9 mouse cellular contexts compared by ENCODE assay signal in genomic region chr4:155268382-155268781, GRCm38 (mm10). TPM values are rescaled to one million over a fixed set of nuclear protein-coding genes. Genes with fewer than 3 reads are reported as not detected.
DNase-seq lines count a peak whose midpoint lies in the region; ATAC-seq lines count a peak whose summit lies in the region.
"Had no signal": no experiment of that assay in that cellular context is flagged by ENCODE, and none has a peak within 500 bp of the region (broad histone marks: within the 10 kb centered on the region; RNA-seq: fewer than 3 reads in every experiment).

No protein-coding gene starts in this region.

- no peak overlapping the region for H3K4me2 ChIP-seq in forebrain, embryonic 11.5 days (ENCODE audit: low read depth, low read length, severe bottlenecking)
- no peak overlapping the region for H3K4me2 ChIP-seq in forebrain, embryonic 16.5 days (ENCODE audit: low read length)
- no peak overlapping the region for H3K4me2 ChIP-seq in midbrain, embryonic 15.5 days

- H3K27ac ChIP-seq in forebrain, embryonic 11.5 days (ENCODE audit: low read depth, low read length): no peak overlapping the region
- H3K27ac ChIP-seq in forebrain, embryonic 16.5 days (ENCODE audit: low read length): no peak overlapping the region
- peak overlapping the region; percentile 40; the same call in 1 of the 2 replicates for H3K27ac ChIP-seq in embryonic facial prominence, embryonic 10.5 days (replicated peaks)
- no peak overlapping the region for H3K27ac ChIP-seq in midbrain, embryonic 15.5 days

- H3K9me3 ChIP-seq in forebrain, embryonic 11.5 days (ENCODE audit: control insufficient read depth, low read length): no peaks in the 10 kb centered on the region
- no peaks in the 10 kb centered on the region for H3K9me3 ChIP-seq in forebrain, embryonic 16.5 days (ENCODE audit: control insufficient read depth, low read length)
- H3K9me3 ChIP-seq in embryonic facial prominence, embryonic 10.5 days: no peaks in the 10 kb centered on the region
- H3K9me3 ChIP-seq in midbrain, embryonic 15.5 days: no peaks in the 10 kb centered on the region
- H3K9me3 ChIP-seq: megakaryocyte, embryonic 14.5 days had no signal

- H3K36me3 ChIP-seq in forebrain, embryonic 11.5 days (ENCODE audit: control insufficient read depth, insufficient read depth, low read length): no peaks in the 10 kb centered on the region
- peaks cover 4% of the 10 kb centered on the region; the same call in 1 of the 2 replicates for H3K36me3 ChIP-seq in forebrain, embryonic 16.5 days (ENCODE audit: control insufficient read depth, insufficient read depth)
- H3K36me3 ChIP-seq in embryonic facial prominence, embryonic 10.5 days (replicated peaks): no peaks in the 10 kb centered on the region
- peaks cover 20% of the 10 kb centered on the region; the same call in 1 of the 2 replicates for H3K36me3 ChIP-seq in midbrain, embryonic 15.5 days (replicated peaks)

- H3K4me1 ChIP-seq in forebrain, embryonic 11.5 days (replicated peaks; ENCODE audit: control insufficient read depth, insufficient read depth, low read length): no peaks in the 10 kb centered on the region; the same call in 1 of the 2 replicates
- no peaks in the 10 kb centered on the region for H3K4me1 ChIP-seq in forebrain, embryonic 16.5 days (replicated peaks; ENCODE audit: control insufficient read depth, insufficient read depth, low read length)
- H3K4me1 ChIP-seq in embryonic facial prominence, embryonic 10.5 days: peaks cover 40% of the 10 kb centered on the region
- no peaks in the 10 kb centered on the region for H3K4me1 ChIP-seq in midbrain, embryonic 15.5 days

- no peak overlapping the region for H3K9ac ChIP-seq in forebrain, embryonic 11.5 days (ENCODE audit: low read length)
- H3K9ac ChIP-seq in forebrain, embryonic 16.5 days (replicated peaks; ENCODE audit: low read depth, low read length): no peak overlapping the region
- H3K9ac ChIP-seq in midbrain, embryonic 15.5 days: no peak overlapping the region

- peak; percentile 79 for DNase-seq in forebrain, embryonic 11.5 days (ENCODE audit: low spot score)
- DNase-seq in adipocyte (ENCODE audit: low spot score): peak; percentile 47
- DNase-seq in embryonic facial prominence, embryonic 10.5 days (ENCODE audit: low spot score): peak; percentile 83
- DNase-seq in heart, postnatal 25 days (ENCODE audit: low spot score): peak; percentile 36
- DNase-seq in left cerebral cortex, postnatal 14 days (ENCODE audit: low spot score in 2 of 2): peak; percentile 51 to 74
- peak; percentile 10 to 16 for DNase-seq in thymus, adult 18-20 months

- H3K4me3 ChIP-seq in forebrain, embryonic 11.5 days (ENCODE audit: low read depth, low read length): no peak overlapping the region
- no peak overlapping the region for H3K4me3 ChIP-seq in forebrain, embryonic 16.5 days (replicated peaks; ENCODE audit: low read length)
- H3K4me3 ChIP-seq in embryonic facial prominence, embryonic 10.5 days: no peak overlapping the region
- no peak overlapping the region for H3K4me3 ChIP-seq in midbrain, embryonic 15.5 days
- H3K4me3 ChIP-seq: megakaryocyte, embryonic 14.5 days had no signal

- no peak for ATAC-seq in forebrain, embryonic 11.5 days (replicated peaks; ENCODE audit: low FRiP score)
- ATAC-seq in forebrain, embryonic 16.5 days: no peak
- 0 out of 2 replicates have a peak, but pooled peaks have one; percentile 11 for ATAC-seq in midbrain, embryonic 15.5 days (replicated peaks)

- intact Hi-C loops in heart, postnatal 25 days (cut with DNase I): loop anchor here (1.0 kb wide), 1 partner anchor 40 kb away; no protein-coding TSS in a partner anchor
- intact Hi-C loops in left cerebral cortex, postnatal 14 days (cut with DNase I): loop anchor here (5.0 kb wide), 1 partner anchor 39 kb away; no protein-coding TSS in a partner anchor

- WGBS in forebrain, embryonic 11.5 days: 44% methylated on average over 5 of the region's 5 CpGs
- 46% methylated on average over 5 of the region's 5 CpGs for WGBS in forebrain, embryonic 16.5 days
- 32% methylated on average over 5 of the region's 5 CpGs for WGBS in embryonic facial prominence, embryonic 10.5 days
- WGBS in midbrain, embryonic 15.5 days: 49% methylated on average over 5 of the region's 5 CpGs

- no peaks in the 10 kb centered on the region for H3K27me3 ChIP-seq in forebrain, embryonic 11.5 days (ENCODE audit: control insufficient read depth, insufficient read depth, low read length)
- no peaks in the 10 kb centered on the region for H3K27me3 ChIP-seq in forebrain, embryonic 16.5 days (replicated peaks; ENCODE audit: control insufficient read depth, insufficient read depth, low read length)
- H3K27me3 ChIP-seq in embryonic facial prominence, embryonic 10.5 days (replicated peaks; ENCODE audit: low read depth, poor library complexity, severe bottlenecking): no peaks in the 10 kb centered on the region
- no peaks in the 10 kb centered on the region for H3K27me3 ChIP-seq in midbrain, embryonic 15.5 days (replicated peaks)

RNA-seq across cellular contexts. Expression of gene Faap20, which starts 18.8 kb away (rescaled TPM):
- polyA plus RNA-seq in forebrain, embryonic 11.5 days (2014; fragmentation: Nextera tagmentation; extraction: Ambion mirVana): 105 and 107 TPM in 2 replicates
- polyA plus RNA-seq in forebrain, embryonic 16.5 days (2015; fragmentation: Nextera tagmentation; extraction: Ambion mirVana): 79.4 and 84.0 TPM in 2 replicates
- 99.6 and 100 TPM in 2 replicates for polyA plus RNA-seq in embryonic facial prominence, embryonic 10.5 days (2016; fragmentation: Nextera tagmentation; extraction: Ambion mirVana)
- total RNA-seq in heart, postnatal 25 days (2021): 10 to 100 TPM; 13.5 to 15.5 TPM
- 10 to 100 TPM; 22.6 to 27.0 TPM for total RNA-seq in left cerebral cortex, postnatal 14 days (2021)
- 78.5 and 87.4 TPM in 2 replicates for polyA plus RNA-seq in midbrain, embryonic 15.5 days (2015; fragmentation: Nextera tagmentation; extraction: Ambion mirVana)

RNA-seq across cellular contexts. Expression of gene Ski, which starts 46.0 kb away (rescaled TPM):
- polyA plus RNA-seq in forebrain, embryonic 11.5 days (2014; fragmentation: Nextera tagmentation; extraction: Ambion mirVana): 14.1 and 14.7 TPM in 2 replicates
- polyA plus RNA-seq in forebrain, embryonic 16.5 days (2015; fragmentation: Nextera tagmentation; extraction: Ambion mirVana): 15.8 and 16.0 TPM in 2 replicates
- polyA plus RNA-seq in embryonic facial prominence, embryonic 10.5 days (2016; fragmentation: Nextera tagmentation; extraction: Ambion mirVana): 8.5 and 10.7 TPM in 2 replicates
- 10 to 100 TPM; 55.0 to 63.9 TPM for total RNA-seq in heart, postnatal 25 days (2021)
- total RNA-seq in left cerebral cortex, postnatal 14 days (2021): 100 to 1,000 TPM; 110 to 111 TPM
- polyA plus RNA-seq in midbrain, embryonic 15.5 days (2015; fragmentation: Nextera tagmentation; extraction: Ambion mirVana): 10.1 and 10.8 TPM in 2 replicates

Comparison
In these comparisons a context has a peak if more than half of its experiments do, and no peak if none do; other contexts are left out.
1. DNase-seq: peak in every context shown above with its lines; median percentile 83 in embryonic facial prominence, embryonic 10.5 days; 79 in forebrain, embryonic 11.5 days; 62 in left cerebral cortex, postnatal 14 days; 47 in adipocyte; 36 in heart, postnatal 25 days; 13 in thymus, adult 18-20 months.